Mouse (Mus musculus): Measurements from ENCODE around the gene Hsd11b1. TPM values are rescaled to one million over a fixed set of nuclear protein-coding genes. Genes with fewer than 3 reads are reported as not detected.
"Not testable (repeated sequence)": the region's sequence is repeated elsewhere in the genome, so short reads cannot be mapped to it uniquely, and the experiment has no call there.

The Hsd11b1 gene
- total RNA-seq, 2 experiments from 2014 or later = 42.9 to 52.8 TPM

DNA sequence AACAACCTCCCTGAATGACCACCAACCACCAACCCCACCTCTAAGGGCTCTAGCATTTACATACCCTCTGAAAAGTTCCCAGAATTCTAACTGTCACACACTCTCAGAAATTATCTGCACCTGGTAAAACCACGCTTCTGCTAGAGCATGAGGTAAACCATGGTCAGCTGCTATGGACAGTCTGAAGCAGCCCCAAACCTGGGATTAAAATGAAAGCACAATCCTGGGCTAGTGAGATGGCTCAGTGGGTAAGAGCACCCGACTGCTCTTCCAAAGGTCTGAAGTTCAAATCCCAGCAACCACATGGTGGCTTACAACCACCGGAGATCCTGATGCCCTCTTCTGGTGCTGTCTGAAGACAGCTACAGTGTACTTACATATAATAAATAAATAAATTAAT lies 10.0 kb downstream of the Hsd11b1 start:
- H3K4me3 ChIP-seq; H3K27ac ChIP-seq; DNase-seq (ENCODE audit: low spot score in 2 of 2): not testable (repeated sequence)
- TF ChIP-seq CTCF (conservative IDR thresholded peaks at IDR 0.05) = peak; percentile 35

DNA sequence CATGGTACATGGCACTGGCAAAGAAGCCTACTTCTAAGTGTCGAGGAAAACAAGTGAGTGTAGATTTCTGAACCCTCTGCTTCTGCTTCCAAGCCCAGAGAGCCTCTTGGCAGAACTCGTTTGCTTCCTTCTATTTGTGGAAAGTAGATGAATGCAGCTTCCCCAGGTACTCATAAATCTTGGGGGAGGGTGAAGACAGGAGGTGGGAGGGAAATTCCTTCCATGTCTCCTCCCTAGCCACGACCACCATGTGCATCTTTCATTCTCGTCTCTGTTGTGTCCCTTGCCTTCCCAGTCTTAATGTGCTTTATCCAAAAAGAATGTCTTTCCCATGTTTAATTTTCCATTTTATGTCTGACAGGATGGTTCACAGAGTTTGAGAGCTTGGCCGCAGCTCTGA lies 11.3 kb downstream of the Hsd11b1 start:
- Histone ChIP-seq H3K27ac (no peak overlapping the region), H3K4me3 (no peak overlapping the region)
- TF ChIP-seq CTCF (conservative IDR thresholded peaks at IDR 0.05) = no peak
- DNase-seq (ENCODE audit: low spot score in 2 of 2) = no peak

DNA sequence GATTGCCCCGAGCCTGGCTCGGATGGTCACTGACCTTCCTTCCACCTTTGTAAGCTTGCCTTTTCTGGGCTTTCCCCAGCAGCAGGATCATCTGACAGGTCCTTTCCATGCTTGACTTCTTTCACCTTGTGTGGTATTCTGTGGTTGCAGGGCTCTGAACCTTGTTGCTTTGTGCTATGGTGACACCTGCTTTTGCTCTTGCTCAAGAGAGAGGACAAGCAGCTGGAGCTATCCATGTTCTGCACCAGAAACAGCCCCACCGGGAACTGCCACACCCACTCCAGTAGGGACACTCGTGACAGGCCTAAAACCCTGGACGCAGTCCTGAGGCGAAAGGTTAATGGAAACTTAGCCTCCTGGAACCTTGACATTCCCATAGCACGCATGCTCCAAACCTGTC lies 12.5 kb downstream of the Hsd11b1 start:
- TF ChIP-seq CTCF (conservative IDR thresholded peaks at IDR 0.05) = no peak
- DNase-seq (ENCODE audit: low spot score in 2 of 2) = no peak
- no peak overlapping the region for H3K27ac ChIP-seq

DNA sequence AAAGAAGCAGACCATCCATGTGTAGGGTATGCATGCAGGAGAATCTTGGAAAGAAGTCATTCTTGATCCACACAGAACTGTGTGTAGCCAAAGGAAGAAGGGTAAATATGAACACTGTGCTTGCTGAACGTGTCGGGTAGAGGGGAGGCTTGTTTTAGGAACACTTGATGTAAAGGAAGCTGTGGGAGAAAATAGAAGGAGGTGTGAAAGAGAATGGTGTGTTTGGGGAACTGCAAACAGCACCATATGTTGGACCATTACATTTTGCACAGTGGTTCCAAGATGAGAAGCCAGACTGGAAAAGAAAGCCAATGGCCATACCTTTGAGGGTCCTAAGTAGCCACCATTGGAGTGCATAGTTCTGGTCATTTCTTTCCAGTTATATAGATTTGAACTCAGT lies 13.8 kb downstream of the Hsd11b1 start:
- H3K4me3 ChIP-seq = no peak overlapping the region
- no peak for DNase-seq (ENCODE audit: low spot score in 2 of 2)
- no peak for TF ChIP-seq CTCF (conservative IDR thresholded peaks at IDR 0.05)
- no peak overlapping the region for H3K27ac ChIP-seq

More for the DNA sequence above, 12.5 kb downstream of the Hsd11b1 start:
- no peak overlapping the region for H3K4me3 ChIP-seq

DNA sequence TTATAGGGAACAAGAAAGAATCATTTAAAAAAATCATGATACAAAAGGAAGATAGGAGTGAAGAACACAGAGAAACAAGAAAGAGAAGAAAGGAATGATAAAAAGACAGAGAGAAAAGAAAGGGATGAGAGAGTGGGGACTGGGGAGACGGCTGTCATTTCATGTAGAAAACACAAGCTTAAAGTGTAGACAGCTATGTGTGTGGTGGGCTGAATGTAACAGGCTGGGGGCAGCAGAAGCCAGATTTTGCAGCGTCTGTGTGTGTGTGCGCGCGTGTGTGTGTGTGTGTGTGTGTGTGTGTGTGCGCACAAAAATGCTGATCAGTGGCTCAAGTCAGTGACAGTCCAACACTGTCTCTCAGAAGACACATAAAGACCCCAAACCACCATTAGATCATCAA lies 19.6 kb downstream of the Hsd11b1 start:
- Histone ChIP-seq H3K4me3 (no peak overlapping the region), H3K27ac (peak overlapping the region; percentile 62; the same call in 1 of the 2 replicates)
- DNase-seq (ENCODE audit: low spot score in 2 of 2) = no peak
- no peak for TF ChIP-seq CTCF (conservative IDR thresholded peaks at IDR 0.05)

DNA sequence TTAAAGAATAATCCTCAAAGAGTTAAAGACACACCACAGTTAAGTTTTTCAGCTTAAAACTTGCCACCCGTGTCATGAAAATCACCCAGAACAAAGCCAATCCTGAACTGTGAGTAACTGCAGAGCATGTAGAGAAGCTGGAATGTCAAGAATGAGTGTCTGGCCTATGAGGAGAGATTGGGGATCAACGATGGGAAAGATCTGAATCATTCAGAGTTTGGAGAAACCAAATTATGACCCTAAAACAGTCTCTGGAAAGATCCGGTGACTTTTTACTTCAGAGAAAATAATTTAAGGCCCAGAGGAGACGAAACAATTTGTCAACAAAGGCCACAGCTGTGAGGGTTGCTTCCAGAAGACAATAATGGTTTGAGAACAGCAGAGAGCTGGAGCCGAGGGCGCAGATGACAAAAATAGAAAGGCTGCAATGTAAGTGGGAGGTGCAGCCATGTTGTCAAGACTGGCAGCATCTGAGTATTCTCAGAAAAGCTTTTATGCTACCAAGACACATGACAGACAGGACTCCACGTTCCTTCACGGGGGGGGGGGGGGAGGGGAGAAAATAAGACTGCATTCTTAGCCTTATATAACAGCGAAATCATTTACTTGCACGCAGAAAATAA lies 20.2 kb downstream of the Hsd11b1 start:
- DNase-seq (ENCODE audit: low spot score in 2 of 2) = no peak
- H3K4me3 ChIP-seq = no peak overlapping the region
- peak overlapping the region; percentile 77; the same call in 1 of the 2 replicates for H3K27ac ChIP-seq
- TF ChIP-seq CTCF (conservative IDR thresholded peaks at IDR 0.05) = no peak

DNA sequence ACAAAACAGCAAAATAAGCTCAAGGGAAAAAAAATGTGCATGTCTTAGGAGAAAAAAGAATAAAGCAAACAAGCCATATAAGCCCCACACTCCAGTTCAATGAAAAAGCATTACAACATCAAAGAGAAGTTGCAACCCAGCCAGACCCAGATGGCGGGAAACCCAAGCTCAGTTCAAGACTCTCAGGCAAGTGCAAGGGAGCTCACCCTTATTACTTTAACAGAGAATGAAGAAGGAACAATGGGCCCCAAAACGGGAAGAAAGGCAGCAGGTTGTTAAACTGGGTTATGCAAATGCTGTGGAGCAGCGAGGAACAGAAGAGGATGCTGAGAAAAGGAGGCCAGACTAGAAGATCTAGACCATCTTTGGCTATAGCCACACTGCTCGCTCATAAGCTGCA lies 21.0 kb downstream of the Hsd11b1 start:
- Histone ChIP-seq H3K27ac (peak overlapping the region; percentile 77; the same call in 1 of the 2 replicates), H3K4me3 (no peak overlapping the region)

DNA sequence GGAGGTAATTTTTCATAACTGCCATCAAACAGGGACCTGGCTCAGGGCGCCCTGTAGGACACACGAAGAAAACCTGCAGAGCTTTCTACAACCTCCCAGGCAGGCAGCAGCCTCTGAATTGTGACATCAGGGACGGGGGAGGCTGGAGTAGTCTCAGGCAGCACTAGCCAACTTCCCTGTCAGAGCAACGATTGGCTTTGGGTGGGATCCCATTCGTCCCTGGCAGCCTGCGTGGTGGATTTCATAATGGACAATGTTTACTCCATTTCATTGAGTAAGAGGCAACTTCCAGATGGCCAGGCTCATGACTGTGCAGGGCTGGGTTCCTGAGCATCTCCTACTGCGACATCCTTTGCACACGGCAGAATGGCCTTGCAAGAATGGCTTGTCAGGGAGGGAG lies 21.6 kb downstream of the Hsd11b1 start:
- peak overlapping the region; percentile 20; the same call in 1 of the 2 replicates for H3K4me3 ChIP-seq
- 0 out of 2 replicates have a peak, but pooled peaks have one; percentile 6 for TF ChIP-seq CTCF (conservative IDR thresholded peaks at IDR 0.05)
- H3K27ac ChIP-seq = peak overlapping the region; percentile 77
- peak; percentile 90 to 95 for DNase-seq (ENCODE audit: low spot score in 2 of 2)

More for the DNA sequence above, 21.0 kb downstream of the Hsd11b1 start:
- no peak for DNase-seq (ENCODE audit: low spot score in 2 of 2)
- no peak for TF ChIP-seq CTCF (conservative IDR thresholded peaks at IDR 0.05)

DNA sequence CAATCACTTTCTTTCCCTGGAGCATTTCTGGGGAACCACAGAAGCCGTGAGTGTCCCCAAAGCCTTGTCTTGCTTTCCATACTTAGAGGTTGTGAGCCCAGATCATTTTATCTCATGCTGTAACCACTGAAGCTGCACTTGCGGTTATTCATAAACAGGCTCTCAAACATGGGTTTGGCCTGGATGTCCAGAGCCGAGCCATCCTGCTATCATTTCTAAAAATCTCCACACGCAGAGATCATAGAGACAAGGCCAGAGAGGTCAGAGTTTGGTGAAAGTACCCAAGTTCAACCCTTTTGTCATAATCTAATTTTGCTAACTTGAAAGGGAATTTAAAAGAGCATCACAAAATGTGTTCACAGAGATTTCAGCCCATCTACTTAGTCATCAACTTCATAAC lies 22.4 kb downstream of the Hsd11b1 start:
- H3K4me3 ChIP-seq = no peak overlapping the region
- DNase-seq (ENCODE audit: low spot score in 2 of 2) = no peak
- peak overlapping the region; percentile 48; the same call in 1 of the 2 replicates for H3K27ac ChIP-seq
- TF ChIP-seq CTCF (conservative IDR thresholded peaks at IDR 0.05) = no peak

DNA sequence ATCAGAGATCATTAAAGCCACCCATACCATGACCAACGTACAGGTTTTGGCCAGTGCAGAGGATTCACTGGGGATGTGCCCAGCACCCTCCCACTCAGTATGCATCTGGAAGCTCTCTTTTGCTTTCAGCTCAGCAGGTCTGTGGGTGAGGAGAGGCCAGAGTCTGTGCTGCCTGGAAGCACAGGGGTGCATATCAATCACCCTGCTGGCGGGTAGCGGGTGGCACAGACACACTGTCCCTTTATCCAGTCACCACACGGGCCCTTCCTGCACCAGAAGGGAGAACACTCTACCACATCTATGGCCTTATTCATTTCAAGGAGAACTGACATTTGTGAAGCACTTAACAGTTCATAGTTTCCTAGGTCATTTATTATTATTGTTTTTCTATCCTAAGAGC lies 25.4 kb downstream of the Hsd11b1 start:
- peak; percentile 31 to 32 for DNase-seq (ENCODE audit: low spot score in 2 of 2)
- Histone ChIP-seq H3K27ac (peak overlapping the region; percentile 69), H3K4me3 (no peak overlapping the region)
- peak; percentile 62 for TF ChIP-seq CTCF (conservative IDR thresholded peaks at IDR 0.05)

DNA sequence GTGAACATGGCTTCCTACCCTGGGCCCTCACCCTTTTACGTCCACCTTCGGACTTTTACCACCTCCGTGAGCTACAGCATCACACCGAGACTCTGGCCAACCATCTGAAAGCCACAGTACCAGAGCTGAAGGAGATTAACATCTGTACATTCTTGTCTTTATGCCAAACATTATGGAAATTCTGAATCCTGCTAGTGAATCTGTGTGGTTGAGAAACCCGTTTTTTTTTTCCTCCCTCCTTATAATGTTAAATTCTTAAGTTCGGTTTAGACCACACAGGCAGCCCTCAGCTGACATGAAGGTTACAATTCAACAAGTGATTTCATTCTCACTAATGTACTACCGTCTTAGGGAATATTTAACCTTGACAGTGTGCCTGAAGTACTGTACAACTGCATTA lies 28.9 kb downstream of the Hsd11b1 start:
- no peak for TF ChIP-seq CTCF (conservative IDR thresholded peaks at IDR 0.05)
- H3K4me3 ChIP-seq = no peak overlapping the region
- no peak overlapping the region for H3K27ac ChIP-seq
- no peak for DNase-seq (ENCODE audit: low spot score in 2 of 2)

DNA sequence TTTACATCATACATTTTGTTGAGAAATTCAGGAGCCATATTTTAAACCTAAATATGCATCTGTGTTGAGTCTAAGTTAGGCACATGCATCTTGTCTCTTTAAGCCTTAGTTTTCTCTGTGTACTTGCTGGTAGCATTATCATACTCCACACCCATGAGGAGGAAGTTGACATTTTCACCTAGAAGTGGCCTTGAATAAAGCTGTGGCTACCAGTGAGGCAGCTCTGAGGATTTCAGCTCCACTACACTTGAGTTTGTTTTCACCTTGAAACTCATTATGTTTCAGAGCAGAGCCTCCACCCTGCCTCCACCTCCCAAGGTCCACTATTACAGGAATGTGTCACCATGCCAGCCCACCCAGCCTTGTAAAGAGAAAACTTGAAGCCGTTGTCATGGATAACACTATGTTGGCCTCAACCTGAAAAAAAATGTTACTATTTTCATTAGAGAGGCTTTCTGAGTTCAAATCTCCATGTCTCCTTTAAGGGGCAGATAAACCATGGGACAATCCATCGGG lies 29.7 kb downstream of the Hsd11b1 start:
- DNase-seq (ENCODE audit: low spot score in 2 of 2) = no peak
- Histone ChIP-seq H3K4me3 (no peak overlapping the region), H3K27ac (no peak overlapping the region)
- TF ChIP-seq CTCF (conservative IDR thresholded peaks at IDR 0.05) = no peak

DNA sequence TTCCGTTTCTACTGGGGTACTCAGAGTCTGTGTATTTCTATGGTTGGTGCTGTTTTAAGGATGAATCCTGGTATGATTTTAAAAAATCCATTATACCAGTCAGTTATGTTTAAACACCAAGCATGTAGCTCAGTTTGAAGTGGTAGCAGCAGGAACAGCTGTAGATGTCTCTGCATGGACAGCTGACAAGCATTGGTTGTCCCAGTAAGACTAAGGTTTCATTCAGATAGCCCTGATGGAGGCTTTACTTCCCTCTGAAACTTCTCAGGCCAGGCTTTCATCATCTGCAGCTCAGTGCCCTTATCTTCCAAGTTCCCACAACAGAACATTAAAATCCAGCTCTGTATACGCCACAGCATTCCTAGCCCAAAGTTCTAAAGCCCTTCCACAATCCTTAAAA lies 31.1 kb downstream of the Hsd11b1 start:
- no peak for DNase-seq (ENCODE audit: low spot score in 2 of 2)
- no peak for TF ChIP-seq CTCF (conservative IDR thresholded peaks at IDR 0.05)
- Histone ChIP-seq H3K27ac (no peak overlapping the region), H3K4me3 (no peak overlapping the region)

DNA sequence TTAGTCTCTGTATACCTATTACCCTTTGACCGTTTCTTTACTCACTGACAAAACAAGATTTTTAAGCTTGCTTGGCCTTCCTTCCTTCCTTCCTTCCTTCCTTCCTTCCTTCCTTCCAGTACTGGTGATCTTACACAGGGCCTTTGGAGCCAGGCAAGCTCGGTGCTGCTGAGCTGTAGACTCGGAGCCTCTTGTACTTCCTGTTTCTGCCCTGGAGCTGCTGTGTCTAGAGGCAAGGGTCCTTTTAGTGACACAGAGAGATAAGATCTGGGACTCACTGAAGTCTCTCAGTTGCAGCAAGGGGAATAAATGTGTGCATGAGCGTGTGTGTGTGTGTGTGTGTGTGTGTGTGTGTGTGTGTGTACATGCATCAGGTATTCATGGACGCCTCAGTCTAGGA lies 32.9 kb downstream of the Hsd11b1 start:
- DNase-seq (ENCODE audit: low spot score in 2 of 2) = no peak
- no peak for TF ChIP-seq CTCF (conservative IDR thresholded peaks at IDR 0.05)
- no peak overlapping the region for H3K4me3 ChIP-seq
- H3K27ac ChIP-seq = no peak overlapping the region
